Mouse (Mus musculus): ENCODE results near the gene Ncf2.

Ncf2 gene

DNA sequence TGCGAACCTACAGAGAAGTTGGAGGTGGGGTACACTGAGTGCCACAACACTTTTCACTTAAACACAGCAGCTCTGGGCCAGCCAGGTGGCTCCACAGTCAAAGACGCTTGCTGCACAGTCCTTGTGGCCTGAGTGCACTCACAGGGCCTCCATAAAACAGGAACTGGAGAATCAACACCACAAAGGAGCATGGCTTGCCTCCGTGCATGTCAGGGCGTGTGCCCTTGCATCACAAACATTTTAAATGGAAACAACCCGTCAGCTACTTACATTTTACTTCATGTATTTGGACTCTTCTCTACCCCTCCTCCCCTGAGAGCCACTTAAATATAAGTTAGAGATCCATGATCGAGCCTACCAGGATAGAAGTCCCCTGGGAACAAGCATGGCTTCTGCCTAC is 32.3 kb downstream of the Ncf2 start:
- DNase-seq = no peak

GRCm38 (mm10) chr1:152835061-152835460 is 35.1 kb downstream of the Ncf2 start:
- DNase-seq = no peak

- no peak for DNase-seq
These were observed 38.2 kb downstream of the Ncf2 start for GRCm38 (mm10) chr1:152838026-152838702.

DNA sequence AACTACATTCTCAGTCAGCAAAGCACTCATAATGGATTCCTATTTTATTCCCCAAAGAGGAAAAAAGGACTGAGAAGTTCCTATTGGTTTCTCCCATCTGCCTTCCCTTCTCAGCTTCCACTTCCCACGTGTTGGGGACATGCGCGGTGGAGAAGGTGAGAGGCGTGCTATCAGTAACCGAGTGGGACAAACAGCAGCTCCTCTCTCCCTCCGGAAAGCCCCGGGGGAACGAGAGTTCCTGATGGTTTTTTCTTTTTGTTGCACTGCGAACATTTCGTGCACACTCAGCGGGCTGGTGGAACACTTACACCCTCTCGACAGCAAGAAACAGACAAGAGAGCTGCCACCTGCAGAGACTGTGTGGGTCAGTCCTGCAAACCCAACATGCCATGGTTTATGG is 38.8 kb downstream of the Ncf2 start:
- DNase-seq = no peak

GRCm38 (mm10) chr1:152840343-152840742 is 40.3 kb downstream of the Ncf2 start:
- DNase-seq = no peak

GRCm38 (mm10) chr1:152841057-152841456 is 41.1 kb downstream of the Ncf2 start:
- DNase-seq = no peak

DNA sequence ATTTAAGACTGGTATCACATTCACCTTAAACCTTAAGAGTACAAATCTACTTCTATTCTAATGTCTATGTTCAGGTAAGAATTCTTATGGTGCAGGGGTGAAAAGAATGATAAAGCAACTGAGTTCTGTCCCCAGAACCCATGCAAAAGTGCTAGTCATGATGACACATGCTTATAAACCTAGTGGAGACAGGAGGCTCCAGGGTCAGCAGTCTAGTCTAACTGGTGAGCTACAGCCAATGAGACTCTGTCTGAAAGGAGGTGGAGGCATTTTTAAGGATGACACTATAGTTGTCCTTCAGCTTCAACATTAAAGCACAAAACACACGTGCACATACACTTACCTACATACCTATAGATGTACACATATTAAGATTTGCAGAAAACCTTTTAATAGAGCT is 44.6 kb downstream of the Ncf2 start:
- DNase-seq = no peak

GRCm38 (mm10) chr1:152845211-152845730 is 45.3 kb downstream of the Ncf2 start:
- no peak for DNase-seq

GRCm38 (mm10) chr1:152846856-152847255 is 46.9 kb downstream of the Ncf2 start:
- no peak for DNase-seq

- DNase-seq = no peak
These were observed 69.9 kb downstream of the Ncf2 start for GRCm38 (mm10) chr1:152869901-152870300.

GRCm38 (mm10) chr1:152871031-152871430 is 71.0 kb downstream of the Ncf2 start:
- DNase-seq = no peak
